Mouse (Mus musculus) cerebellum, adult 11-12 months (tissue): Measurements from ENCODE around the gene Phospho1.

Experiments
- DNase-seq: peaks from one replicate; pipeline ENCODE4 v3.0.0; 2022

The Phospho1 gene

GRCm38 (mm10) chr11:95824071-95824876 is at the start of gene Phospho1:
Phospho1 (plus strand) TSS chr11:95824499.
- DNase-seq: peak; percentile 95

- DNase-seq: no peak
Measured at GRCm38 (mm10) chr11:95777323-95778297, 46.7 kb upstream of the Phospho1 start.

DNA sequence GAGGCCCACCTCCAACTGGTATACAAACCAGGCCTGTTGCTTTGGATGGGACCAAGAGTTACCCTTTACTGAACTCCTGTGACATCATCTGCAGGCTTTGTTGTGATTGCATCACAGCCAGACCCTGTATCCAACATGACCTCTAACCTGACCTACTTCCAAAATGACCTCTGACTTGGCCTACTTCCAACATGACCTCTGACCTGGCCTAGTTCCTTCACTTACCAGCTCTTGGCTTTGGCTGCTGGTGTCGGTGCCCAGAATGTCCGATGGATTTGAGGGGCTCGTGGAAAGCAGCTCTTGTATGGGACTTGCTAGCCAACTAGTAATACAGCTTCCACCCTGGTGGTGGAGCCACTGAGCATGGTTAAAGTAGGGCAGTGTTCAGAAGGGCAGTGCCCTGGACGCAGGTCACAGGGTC is 45.5 kb upstream of the Phospho1 start:
- no peak for DNase-seq

DNA sequence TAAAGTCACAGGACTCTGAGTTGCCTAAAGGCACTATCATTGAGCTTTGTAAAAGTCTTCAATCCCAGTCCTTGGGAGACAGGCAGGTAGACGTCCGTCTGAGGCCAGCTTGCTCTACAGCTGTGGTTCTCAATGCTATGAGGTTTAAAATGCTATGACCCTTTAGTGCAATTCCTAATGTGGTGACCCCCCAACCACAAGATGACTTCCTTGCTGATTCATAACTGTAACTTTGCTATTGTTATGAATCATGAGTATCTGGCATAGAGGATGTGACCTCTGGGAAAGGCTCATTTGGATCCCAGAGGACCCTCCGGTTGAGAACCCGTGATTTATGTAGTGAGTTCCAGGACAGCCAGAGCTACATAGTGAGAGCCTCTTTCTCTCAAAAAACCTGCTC is 44.9 kb upstream of the Phospho1 start:
- DNase-seq: no peak

DNA sequence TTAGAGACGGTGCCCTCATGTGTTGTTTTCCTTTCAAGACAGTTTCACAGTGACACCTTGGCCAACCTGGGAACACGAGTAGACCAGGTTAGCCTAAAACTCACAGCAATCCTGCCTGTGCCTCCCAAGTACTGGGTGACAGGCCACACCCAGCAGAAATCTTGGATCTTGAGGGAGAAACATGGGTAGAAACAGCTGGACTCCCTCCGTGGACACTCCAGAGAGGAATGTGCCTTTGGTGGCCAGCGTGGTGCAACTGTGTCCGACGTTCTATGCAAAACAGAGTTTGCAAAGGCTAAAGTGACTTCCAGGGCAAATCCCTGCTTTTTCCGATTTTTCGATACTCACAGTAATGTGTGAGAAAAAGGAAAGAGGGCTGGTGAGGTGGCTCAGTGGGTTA is 43.8 kb upstream of the Phospho1 start:
- no peak for DNase-seq

GRCm38 (mm10) chr11:95781557-95781956 is 42.7 kb upstream of the Phospho1 start:
- no peak for DNase-seq

DNA sequence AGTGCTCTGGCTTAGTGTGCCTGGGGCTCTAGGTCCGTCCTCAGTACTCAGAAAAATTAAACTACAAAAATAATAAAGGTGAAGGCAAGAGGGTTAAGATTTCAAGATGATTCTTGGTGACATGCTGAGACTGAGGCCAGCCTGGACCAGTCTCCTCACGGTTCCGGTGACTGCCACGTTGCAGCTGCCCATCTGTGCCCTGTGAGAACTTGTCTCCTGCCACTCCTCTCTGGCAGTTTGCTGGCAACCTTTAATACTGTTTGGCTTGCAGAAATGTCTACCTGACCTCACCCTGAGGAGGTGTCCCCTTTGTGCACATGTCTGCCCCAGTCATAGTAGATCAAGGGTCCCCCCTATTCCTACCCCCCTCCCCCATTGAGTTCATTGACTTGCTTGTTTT is 40.8 kb upstream of the Phospho1 start:
- no peak for DNase-seq

DNA sequence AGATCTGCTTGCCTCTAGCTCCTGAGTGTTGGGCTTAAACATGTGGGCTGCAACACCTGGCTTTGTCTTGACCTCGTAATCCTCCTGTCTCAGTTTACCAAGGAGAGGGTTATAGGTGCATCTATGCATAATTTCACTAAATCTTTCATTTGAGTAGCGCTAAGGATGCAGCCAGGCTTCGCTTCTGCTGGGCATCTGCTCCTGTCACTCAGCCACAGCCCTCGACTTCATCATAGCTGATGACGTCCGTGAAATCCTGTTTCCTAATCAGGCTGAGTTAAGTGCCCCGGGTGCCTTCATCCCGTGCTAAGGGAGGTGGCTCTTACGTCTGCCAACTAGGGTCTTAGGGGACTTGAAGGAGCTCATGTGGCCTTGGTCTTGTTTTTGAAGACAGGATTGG is 40.3 kb upstream of the Phospho1 start:
- DNase-seq: no peak

DNA sequence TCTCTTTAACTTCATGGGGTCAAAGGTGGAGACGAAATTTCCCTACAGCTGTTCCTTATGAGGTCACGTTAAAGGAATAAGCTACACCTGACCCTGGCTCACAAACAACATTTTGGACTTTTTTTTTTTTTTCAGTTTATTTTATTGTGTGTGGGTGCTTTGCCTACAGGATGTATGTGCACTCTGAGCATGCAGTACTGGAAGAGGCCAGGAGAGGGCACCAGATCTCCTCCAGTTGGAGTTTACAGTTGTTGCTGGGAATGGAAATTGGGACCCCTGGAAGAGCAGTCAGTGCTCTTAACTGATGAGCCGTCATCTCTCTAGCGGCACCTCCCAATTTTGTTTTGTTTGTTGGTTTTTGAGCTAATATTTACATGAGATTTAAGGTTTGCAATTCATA is 38.6 kb upstream of the Phospho1 start:
- DNase-seq: no peak

DNA sequence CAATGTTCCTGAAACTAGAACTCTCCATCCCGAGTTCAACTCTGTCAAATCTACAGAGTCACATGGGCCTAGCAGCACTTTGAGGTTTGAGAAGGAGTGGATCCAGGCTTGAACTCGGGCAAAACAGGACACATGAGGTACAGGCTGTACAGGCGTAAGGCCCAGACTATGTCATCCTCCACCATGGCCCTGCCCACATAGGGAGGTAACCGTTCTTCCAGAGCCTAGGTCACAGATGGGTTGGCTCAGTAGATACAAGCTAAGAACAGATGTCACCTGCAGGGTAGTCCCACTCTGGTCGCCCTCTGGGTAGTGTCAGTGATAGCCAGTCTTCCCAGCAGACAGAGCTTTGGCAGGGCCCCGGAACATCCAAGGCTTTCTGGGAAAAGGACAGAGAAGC is 37.8 kb upstream of the Phospho1 start:
- no peak for DNase-seq

- no peak for DNase-seq
Measured at GRCm38 (mm10) chr11:95789451-95789891, 34.8 kb upstream of the Phospho1 start.

GRCm38 (mm10) chr11:95791787-95792186 is 32.5 kb upstream of the Phospho1 start:
- peak; percentile 37 for DNase-seq

GRCm38 (mm10) chr11:95792950-95793509 is 31.3 kb upstream of the Phospho1 start:
- no peak for DNase-seq

DNA sequence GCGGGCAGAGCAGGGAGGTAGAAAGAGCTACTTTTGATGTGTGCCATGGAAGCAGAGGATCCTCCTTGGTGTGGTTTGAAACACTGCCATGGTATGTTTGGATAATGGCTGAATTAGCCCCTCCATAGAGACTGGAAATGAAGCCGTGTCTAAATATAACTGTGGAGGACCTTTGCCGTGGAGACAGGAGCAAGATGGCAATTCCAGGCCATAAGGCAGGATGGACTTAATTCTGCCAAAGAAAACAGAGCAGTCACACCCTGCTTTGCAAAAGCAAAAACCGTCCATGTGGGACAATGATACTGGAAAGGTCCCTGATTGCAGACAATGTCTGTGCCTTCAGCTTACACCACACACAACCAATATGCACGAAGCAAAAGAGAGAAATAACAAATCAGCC is 30.1 kb upstream of the Phospho1 start:
- DNase-seq: no peak

- no peak for DNase-seq
Measured at GRCm38 (mm10) chr11:95795582-95795981, 28.7 kb upstream of the Phospho1 start.

DNA sequence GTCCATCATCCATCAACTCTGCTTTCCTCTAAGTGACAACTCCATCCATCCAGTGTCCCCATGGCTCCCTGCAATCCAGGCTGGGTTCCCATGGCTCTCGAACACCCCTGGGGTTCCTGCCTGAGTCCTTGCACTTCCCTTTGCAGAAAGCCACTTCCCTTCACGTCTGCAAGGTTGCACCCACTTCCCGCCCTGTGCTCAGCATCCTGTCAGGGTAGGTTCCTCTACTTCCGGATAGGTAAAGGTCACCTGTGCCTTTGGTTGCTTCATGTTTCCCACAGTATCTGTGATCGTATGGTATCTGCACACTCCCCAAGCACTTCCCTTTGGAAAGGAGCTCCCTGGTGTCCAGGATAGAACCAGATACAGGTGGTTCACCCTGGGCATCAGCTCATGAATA is 19.3 kb upstream of the Phospho1 start:
- no peak for DNase-seq

GRCm38 (mm10) chr11:95805527-95805926 is 18.8 kb upstream of the Phospho1 start:
- no peak for DNase-seq

DNA sequence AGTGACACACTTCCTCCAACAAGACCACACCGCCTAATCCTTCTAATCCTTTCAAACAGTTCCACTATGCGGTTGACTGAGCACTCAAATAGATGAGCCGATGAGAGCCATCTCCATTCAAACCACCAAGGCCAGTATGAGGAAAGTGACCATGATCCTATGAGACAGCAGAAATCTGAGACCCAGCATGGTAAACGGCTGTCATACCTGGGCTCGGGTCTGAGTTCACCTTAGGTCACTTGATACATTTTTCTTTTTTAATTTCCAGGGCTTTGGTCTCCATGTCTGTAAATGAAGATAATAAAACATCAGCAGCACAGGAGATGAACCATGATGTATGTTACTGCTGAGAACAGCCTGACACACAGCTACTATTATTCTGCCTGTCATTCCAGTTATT is 16.4 kb upstream of the Phospho1 start:
- no peak for DNase-seq

DNA sequence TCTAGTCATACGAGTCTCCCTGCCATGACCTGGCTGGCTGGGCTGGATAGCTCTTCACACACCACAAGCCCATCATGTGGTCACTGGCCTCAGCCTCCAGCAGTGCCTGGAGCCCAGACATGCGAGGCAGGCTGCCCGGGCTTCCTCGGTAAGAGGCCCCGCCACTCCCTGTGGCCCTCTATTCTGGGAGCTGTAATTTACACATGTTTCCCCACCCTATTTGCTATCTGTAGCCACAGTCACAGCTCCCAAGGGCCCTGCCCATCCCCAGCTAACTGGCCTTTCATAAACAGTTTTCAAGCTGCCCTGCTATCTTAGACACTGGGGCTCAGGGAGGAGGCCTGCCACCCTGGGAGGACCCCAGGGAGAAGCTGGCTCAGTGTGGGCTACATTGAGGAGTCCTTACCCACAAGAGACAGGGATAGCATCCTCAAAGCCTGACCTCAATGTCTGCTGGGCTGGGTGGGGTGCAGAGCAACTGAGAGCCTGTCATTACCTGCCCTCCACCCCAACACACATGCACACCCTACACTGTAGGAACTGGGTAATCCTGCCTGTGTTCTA is 15.8 kb upstream of the Phospho1 start:
- no peak for DNase-seq

DNA sequence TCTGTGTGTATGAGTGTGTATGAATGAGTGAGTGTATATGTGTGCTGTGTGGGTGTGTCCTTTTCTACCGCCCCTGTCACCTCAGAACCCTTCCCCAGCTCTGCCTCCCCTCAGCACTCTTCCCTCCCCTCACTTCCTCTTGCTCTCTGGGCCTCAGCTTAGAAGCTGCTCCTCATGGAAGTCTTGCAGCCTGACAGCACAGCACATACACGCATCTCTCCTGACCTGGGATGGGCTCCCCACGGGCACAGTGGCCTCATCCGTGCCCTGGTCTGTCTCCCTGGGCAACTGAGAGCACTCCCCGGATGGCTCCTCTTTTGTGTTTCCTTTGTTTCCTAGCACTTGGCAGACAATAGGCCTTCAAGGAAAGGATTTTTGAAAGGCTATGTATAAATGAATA is 14.7 kb upstream of the Phospho1 start:
- DNase-seq: no peak

GRCm38 (mm10) chr11:95810828-95811227 is 13.5 kb upstream of the Phospho1 start:
- DNase-seq: no peak

DNA sequence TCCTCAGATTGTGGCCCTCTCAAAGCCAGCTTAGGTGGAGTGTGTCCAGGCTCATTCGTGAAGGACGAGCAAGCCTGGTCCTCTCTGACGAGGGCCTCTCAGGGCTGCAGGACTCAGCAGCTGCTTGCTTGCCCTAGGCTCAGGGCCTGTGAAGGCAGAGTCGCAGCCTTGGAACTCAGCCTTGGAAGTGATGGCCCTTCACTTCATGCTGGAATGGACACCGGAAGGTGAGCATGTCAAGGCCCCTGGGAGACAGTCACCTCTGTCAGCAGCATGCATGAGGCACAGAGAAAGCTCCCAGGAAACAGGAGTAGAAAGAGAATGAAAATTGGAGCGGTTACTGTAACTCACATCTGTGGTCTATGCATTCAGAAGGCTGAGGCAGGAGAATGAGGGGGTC is 12.6 kb upstream of the Phospho1 start:
- DNase-seq: no peak

DNA sequence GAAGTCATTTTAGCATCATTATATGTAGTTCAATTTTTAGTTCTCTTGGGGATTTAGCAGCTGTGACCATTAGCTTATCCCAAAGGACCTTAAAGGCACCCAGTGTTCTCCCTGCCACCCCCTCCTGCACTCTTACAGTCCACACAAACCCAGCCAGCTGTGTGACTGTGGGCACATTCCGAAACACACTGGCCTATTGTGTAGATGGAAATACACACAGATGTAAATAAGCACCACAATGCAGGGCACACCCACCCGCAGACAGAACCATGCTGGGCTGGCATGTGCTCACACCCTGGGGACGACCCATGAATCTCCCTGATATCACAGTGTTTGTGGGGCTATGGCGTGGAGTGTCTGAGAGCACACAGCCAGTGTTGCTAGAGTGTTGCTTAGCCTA is 12.1 kb upstream of the Phospho1 start:
- no peak for DNase-seq
